Mouse (Mus musculus): ENCODE data around the gene Ccdc77.
"Not testable (repeated sequence)": the region's sequence is repeated elsewhere in the genome, so short reads cannot be mapped to it uniquely, and the experiment has no call there.

The Ccdc77 gene

DNA sequence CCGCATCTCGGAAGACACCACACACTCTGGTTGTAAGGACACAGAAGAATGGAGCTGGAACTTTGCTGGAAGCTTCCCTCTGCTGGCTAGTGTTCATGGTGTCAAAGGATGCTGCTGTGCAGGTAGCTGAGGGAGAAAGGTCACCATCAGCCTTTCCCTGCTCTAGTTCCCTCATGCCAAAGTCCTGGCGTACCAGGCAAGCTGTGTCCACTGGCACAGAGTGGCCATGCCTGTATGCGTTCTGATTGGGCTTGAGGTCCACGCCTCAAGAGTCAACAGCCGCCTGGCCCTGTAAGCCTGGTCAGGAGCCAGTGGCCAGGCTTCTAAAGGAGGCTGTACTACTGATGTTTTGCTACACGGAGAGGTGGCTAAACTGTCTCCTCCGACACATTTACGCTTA, 54.8 kb downstream of the Ccdc77 start:
- no peak for DNase-seq

DNA sequence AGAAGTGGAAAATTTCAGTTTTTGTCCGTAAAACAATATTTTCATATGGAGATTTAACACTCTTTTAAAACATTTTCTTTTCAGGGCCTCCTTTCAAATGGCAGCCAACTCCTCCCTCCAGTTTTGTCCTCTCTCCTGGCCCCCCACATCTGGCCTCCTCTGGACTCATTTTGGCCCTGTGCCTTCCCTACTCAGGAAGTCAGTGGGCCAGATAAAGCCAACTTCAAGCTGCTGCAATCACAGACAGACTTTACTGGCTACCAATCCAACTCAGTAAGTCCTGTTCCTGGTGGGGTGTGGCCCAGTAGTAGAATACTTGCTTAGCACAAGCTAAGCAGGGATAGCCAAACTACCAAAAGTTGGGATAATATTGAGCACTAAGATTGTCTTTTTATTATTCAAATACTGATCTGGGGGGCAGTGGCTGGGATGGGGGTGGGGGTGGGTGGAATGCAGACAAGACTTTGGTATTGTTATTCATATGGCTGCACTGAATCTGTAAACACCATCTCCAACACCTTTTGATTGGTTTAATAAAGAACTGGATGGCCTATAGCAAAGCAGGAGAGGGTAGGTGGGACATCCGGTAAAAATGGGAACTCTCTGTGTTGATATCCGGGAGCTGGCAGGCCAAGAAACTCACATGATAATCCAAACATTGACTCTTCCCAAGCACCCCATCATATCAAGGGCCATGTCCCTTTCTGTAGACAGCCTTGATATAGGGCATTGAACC, 57.1 kb downstream of the Ccdc77 start:
- DNase-seq: no peak

DNA sequence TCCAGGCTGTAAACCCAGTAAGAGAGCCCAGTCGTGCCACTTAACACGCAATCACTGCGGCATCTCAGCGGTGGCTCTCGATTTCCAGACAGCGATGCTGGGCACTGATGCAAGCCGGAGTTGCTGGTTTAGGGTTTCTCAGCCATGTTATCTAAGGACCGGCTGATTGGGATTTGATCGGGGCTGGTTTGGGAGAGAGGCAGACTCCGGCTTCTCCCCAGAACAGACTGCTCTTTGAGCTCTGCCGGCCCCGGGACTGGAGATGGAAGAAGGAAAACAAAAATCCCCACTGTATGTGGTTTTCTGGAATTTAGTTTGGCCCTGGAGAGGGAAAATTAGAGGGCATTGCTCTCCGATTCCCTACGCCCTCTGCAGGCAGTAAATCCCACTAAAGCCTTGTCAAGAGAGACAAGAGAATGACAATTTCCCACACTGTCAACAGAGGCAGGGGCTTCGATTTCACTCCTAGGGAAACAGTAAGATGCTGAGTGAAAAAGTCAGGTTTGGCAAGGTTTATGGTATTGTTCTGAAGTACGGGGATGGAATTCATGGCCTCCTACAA, 61.3 kb downstream of the Ccdc77 start:
- DNase-seq: peak; percentile 32

GRCm38 (mm10) chr6:120301137-120301536, 63.0 kb downstream of the Ccdc77 start:
- peak; percentile 66 for DNase-seq

GRCm38 (mm10) chr6:120296589-120296988, 67.6 kb downstream of the Ccdc77 start:
- DNase-seq: not testable (repeated sequence)

GRCm38 (mm10) chr6:120294785-120295133, 69.4 kb downstream of the Ccdc77 start:
- DNase-seq: no peak

GRCm38 (mm10) chr6:120294056-120294784, 70.0 kb downstream of the Ccdc77 start, which contains the start of the genes D330020A13Rik and B4galnt3:
D330020A13Rik (plus strand) TSS chr6:120294364.
B4galnt3 (minus strand) TSS chr6:120294559.
- peak; percentile 63 for DNase-seq

DNA sequence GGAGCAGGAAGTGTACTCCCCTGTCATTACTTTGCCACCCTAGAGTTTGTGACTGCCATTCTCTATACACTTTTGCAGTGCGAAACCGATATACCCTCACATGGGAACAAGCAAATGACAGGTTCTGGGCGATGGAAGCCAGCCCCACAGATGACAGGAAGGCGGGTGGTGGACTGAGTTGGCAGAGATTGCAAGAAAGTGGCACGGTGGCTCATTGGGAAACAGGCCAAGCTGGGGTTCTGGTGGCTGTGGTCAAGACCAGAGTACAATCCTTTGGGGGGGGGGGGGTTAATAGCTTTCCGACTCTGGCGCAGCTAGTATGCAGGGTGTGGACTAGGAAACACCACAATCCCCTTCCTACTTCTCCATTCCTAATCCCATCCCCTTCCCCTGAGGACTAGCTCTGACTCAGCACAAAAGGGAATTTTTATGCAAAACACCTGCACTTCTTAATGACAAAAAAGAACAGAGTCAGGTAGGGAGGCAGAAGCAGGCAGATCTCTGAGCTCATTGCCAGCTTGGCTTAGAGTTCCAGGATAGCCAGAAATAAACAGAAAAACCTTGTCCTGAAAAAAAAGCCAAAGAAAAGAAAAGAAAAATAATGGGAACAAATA, 72.7 kb downstream of the Ccdc77 start:
- no peak for DNase-seq

GRCm38 (mm10) chr6:120289430-120289829, 74.7 kb downstream of the Ccdc77 start:
- DNase-seq: no peak

DNA sequence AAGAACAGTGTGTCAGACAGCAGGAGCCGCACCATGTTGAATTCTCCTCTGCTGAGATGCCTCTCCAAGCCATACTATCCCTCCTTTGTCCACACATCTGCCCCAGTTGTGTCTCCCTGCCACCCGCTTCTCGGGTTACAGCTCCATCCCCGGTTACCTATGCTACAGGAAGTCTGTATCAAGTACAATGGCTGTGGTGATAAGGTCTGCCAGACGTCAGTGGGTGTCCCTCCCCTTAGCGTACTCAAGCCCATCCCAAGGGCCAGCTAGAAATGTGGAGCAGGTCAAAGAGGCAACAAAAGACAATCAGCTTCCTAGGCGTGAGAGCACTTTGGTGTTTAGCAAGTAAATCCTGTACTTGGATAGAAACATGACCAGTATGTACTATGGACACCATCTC, 75.6 kb downstream of the Ccdc77 start:
- no peak for DNase-seq

DNA sequence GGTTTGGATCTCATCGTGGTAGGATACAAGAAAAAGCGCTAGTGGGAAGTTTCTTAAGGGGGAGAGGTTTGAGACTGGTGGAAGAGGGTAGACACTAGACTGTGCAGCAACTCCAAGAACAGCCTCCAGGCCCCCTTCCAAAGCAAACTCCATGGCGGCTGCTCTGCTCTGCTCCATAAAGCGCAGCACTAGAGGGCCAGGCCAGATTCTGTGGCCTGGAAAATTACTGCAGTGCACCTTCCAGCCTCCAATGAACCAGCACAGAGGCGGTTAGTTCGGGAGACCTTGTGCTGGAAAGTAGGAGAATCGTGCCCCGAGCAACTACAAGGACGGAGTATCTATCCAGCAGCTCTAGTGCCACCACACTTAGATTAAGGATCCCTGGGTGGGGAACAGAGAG, 76.9 kb downstream of the Ccdc77 start:
- no peak for DNase-seq

DNA sequence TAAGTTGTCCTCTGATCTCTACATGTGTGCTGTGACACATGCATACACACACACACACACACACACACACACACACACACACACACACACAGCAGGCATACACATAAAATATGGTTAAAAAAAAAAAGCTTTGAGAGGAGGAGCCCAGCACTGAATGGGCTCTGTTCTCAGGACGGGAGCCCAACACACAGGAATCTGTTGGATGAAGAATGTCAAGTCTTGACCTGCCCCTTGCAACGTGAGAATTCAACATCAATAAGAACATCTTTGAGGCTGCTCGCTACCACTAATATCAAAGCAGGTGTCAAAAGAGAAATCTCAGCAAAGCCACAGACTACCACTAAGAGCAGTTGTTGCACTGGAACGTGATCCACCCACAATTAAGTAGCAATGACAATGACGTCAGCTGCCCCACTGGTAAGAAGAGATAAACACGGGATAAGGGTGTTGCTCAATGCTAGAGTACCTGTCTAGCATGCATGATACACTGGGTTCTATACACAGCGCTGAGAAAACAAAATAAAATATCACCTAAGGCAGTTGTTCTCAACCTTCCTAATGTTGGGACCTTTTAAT, 87.2 kb downstream of the Ccdc77 start:
- DNase-seq: no peak

DNA sequence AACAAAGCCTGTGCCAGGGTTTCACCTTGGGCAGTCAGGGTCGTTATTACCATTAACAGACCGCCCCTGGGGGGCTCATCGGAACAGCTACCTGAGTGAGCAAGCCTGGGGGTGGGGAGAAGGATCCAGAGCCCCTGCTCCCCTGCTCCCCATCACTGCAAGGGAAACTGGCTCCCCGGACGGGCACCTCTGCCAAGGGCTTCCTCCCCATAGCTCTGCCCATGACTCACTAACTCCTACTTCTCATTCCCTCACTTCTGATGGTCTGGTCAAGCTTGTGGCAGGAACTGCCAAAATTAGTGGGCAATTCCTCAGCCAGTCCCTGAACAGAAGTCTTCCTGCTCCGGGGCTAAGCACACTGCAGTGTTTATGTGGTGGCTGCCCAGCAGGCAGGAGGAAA, 88.9 kb downstream of the Ccdc77 start:
- DNase-seq: no peak

GRCm38 (mm10) chr6:120274887-120275286, 89.3 kb downstream of the Ccdc77 start:
- DNase-seq: no peak
